Mouse (Mus musculus): ENCODE results near the gene Capn7. TPM values are rescaled to one million over a fixed set of nuclear protein-coding genes. Genes with fewer than 3 reads are reported as not detected.
A peak's percentile ranks its signal among the peaks of the same experiment; 100 is the strongest.

Gene Capn7
- polyA plus RNA-seq, 1 experiment from 2014 or later = 90.6 TPM

- H3K9ac ChIP-seq = no peak overlapping the region
- H3K4me3 ChIP-seq (replicated peaks; ENCODE audit: low read length) = no peak overlapping the region
- no peaks in the 10 kb centered on the region for H3K27me3 ChIP-seq (ENCODE audit: control insufficient read depth, insufficient read depth, low read length)
- H3K27ac ChIP-seq = no peak overlapping the region
- no peak for DNase-seq (ENCODE audit: low spot score)
- no peaks in the 10 kb centered on the region for H3K9me3 ChIP-seq (ENCODE audit: control insufficient read depth, low read length)
- 84% methylated on average over 8 of the region's 8 CpGs for WGBS
- no peak overlapping the region for H3K4me2 ChIP-seq (replicated peaks)
- H3K36me3 ChIP-seq (replicated peaks; ENCODE audit: control insufficient read depth, insufficient read depth) = peaks cover 48% of the 10 kb centered on the region
- peaks cover 5% of the 10 kb centered on the region for H3K4me1 ChIP-seq (replicated peaks; ENCODE audit: control insufficient read depth, insufficient read depth, low read length)
- no peak for ATAC-seq (ENCODE audit: low FRiP score)
These were observed 6.8 kb downstream of the Capn7 start for GRCm38 (mm10) chr14:31343241-31343640.

GRCm38 (mm10) chr14:31345367-31345766, 8.9 kb downstream of the Capn7 start:
- ATAC-seq (ENCODE audit: low FRiP score) (no peak), DNase-seq (ENCODE audit: low spot score) (no peak)
- no peak overlapping the region for H3K27ac ChIP-seq
- H3K9me3 ChIP-seq (ENCODE audit: control insufficient read depth, low read length) = no peaks in the 10 kb centered on the region
- no peak overlapping the region for H3K4me3 ChIP-seq (replicated peaks; ENCODE audit: low read length)
- H3K36me3 ChIP-seq (replicated peaks; ENCODE audit: control insufficient read depth, insufficient read depth) = peaks cover 68% of the 10 kb centered on the region
- no peak overlapping the region for H3K9ac ChIP-seq
- WGBS = 89% methylated on average over 1 of the region's 1 CpGs
- no peaks in the 10 kb centered on the region for H3K27me3 ChIP-seq (ENCODE audit: control insufficient read depth, insufficient read depth, low read length)
- no peak overlapping the region for H3K4me2 ChIP-seq (replicated peaks)
- H3K4me1 ChIP-seq (replicated peaks; ENCODE audit: control insufficient read depth, insufficient read depth, low read length) = no peaks in the 10 kb centered on the region

- H3K27ac ChIP-seq = no peak overlapping the region
- H3K4me1 ChIP-seq (replicated peaks; ENCODE audit: control insufficient read depth, insufficient read depth, low read length) = no peaks in the 10 kb centered on the region
- no peak overlapping the region for H3K4me3 ChIP-seq (replicated peaks; ENCODE audit: low read length)
- no peak overlapping the region for H3K9ac ChIP-seq
- no peak overlapping the region for H3K4me2 ChIP-seq (replicated peaks)
- ATAC-seq (ENCODE audit: low FRiP score) (no peak), DNase-seq (ENCODE audit: low spot score) (no peak)
- H3K9me3 ChIP-seq (ENCODE audit: control insufficient read depth, low read length) = no peaks in the 10 kb centered on the region
- H3K27me3 ChIP-seq (ENCODE audit: control insufficient read depth, insufficient read depth, low read length) = no peaks in the 10 kb centered on the region
- 90% methylated on average over 2 of the region's 2 CpGs for WGBS
- H3K36me3 ChIP-seq (replicated peaks; ENCODE audit: control insufficient read depth, insufficient read depth) = peaks cover 88% of the 10 kb centered on the region
These were observed 25.8 kb downstream of the Capn7 start for GRCm38 (mm10) chr14:31362236-31362635.

- 98% methylated on average over 4 of the region's 4 CpGs for WGBS
- Histone ChIP-seq H3K9me3 (ENCODE audit: control insufficient read depth, low read length) (no peaks in the 10 kb centered on the region), H3K4me1 (replicated peaks; ENCODE audit: control insufficient read depth, insufficient read depth, low read length) (no peaks in the 10 kb centered on the region), H3K36me3 (replicated peaks; ENCODE audit: control insufficient read depth, insufficient read depth) (peaks cover 92% of the 10 kb centered on the region), H3K27me3 (ENCODE audit: control insufficient read depth, insufficient read depth, low read length) (no peaks in the 10 kb centered on the region), H3K27ac (no peak overlapping the region), H3K4me3 (replicated peaks; ENCODE audit: low read length) (no peak overlapping the region), H3K9ac (no peak overlapping the region), H3K4me2 (replicated peaks) (no peak overlapping the region)
- no peak for ATAC-seq (ENCODE audit: low FRiP score)
- no peak for DNase-seq (ENCODE audit: low spot score)
These were observed 28.2 kb downstream of the Capn7 start for GRCm38 (mm10) chr14:31364589-31364988.

GRCm38 (mm10) chr14:31365350-31365749, 28.9 kb downstream of the Capn7 start:
- ATAC-seq (ENCODE audit: low FRiP score) = no peak
- Histone ChIP-seq H3K4me2 (replicated peaks) (no peak overlapping the region), H3K4me1 (replicated peaks; ENCODE audit: control insufficient read depth, insufficient read depth, low read length) (no peaks in the 10 kb centered on the region), H3K9ac (no peak overlapping the region), H3K36me3 (replicated peaks; ENCODE audit: control insufficient read depth, insufficient read depth) (peaks cover 94% of the 10 kb centered on the region), H3K27me3 (ENCODE audit: control insufficient read depth, insufficient read depth, low read length) (no peaks in the 10 kb centered on the region), H3K4me3 (replicated peaks; ENCODE audit: low read length) (no peak overlapping the region), H3K27ac (no peak overlapping the region), H3K9me3 (ENCODE audit: control insufficient read depth, low read length) (no peaks in the 10 kb centered on the region)
- DNase-seq (ENCODE audit: low spot score) = peak; percentile 73

GRCm38 (mm10) chr14:31367951-31368350, 31.5 kb downstream of the Capn7 start:
- Histone ChIP-seq H3K4me2 (replicated peaks) (no peak overlapping the region), H3K4me3 (replicated peaks; ENCODE audit: low read length) (no peak overlapping the region), H3K9me3 (ENCODE audit: control insufficient read depth, low read length) (no peaks in the 10 kb centered on the region), H3K27ac (no peak overlapping the region), H3K9ac (no peak overlapping the region), H3K4me1 (replicated peaks; ENCODE audit: control insufficient read depth, insufficient read depth, low read length) (no peaks in the 10 kb centered on the region), H3K27me3 (ENCODE audit: control insufficient read depth, insufficient read depth, low read length) (no peaks in the 10 kb centered on the region), H3K36me3 (replicated peaks; ENCODE audit: control insufficient read depth, insufficient read depth) (peaks cover 92% of the 10 kb centered on the region)
- 93% methylated on average over 7 of the region's 7 CpGs for WGBS
- no peak for ATAC-seq (ENCODE audit: low FRiP score)
- DNase-seq (ENCODE audit: low spot score) = no peak

- ATAC-seq (ENCODE audit: low FRiP score) = no peak
- H3K4me2 ChIP-seq (replicated peaks) = no peak overlapping the region
- no peak for DNase-seq (ENCODE audit: low spot score)
These were observed 32.9 kb downstream of the Capn7 start for GRCm38 (mm10) chr14:31369377-31369776.

GRCm38 (mm10) chr14:31374390-31374789, 38.0 kb downstream of the Capn7 start:
- H3K4me3 ChIP-seq (replicated peaks; ENCODE audit: low read length) = no peak overlapping the region
- 93% methylated on average over 6 of the region's 6 CpGs for WGBS
- ATAC-seq (ENCODE audit: low FRiP score) = no peak
- H3K4me1 ChIP-seq (replicated peaks; ENCODE audit: control insufficient read depth, insufficient read depth, low read length) = no peaks in the 10 kb centered on the region
- H3K9me3 ChIP-seq (ENCODE audit: control insufficient read depth, low read length) = no peaks in the 10 kb centered on the region
- no peak overlapping the region for H3K27ac ChIP-seq
- no peak for DNase-seq (ENCODE audit: low spot score)
- no peaks in the 10 kb centered on the region for H3K27me3 ChIP-seq (ENCODE audit: control insufficient read depth, insufficient read depth, low read length)
- no peak overlapping the region for H3K4me2 ChIP-seq (replicated peaks)
- H3K9ac ChIP-seq = no peak overlapping the region
- H3K36me3 ChIP-seq (replicated peaks; ENCODE audit: control insufficient read depth, insufficient read depth) = peaks cover 97% of the 10 kb centered on the region

More at GRCm38 (mm10) chr14:31369377-31369776, 32.9 kb downstream of the Capn7 start:
- 93% methylated on average over 3 of the region's 3 CpGs for WGBS
- Histone ChIP-seq H3K9me3 (ENCODE audit: control insufficient read depth, low read length) (no peaks in the 10 kb centered on the region), H3K27me3 (ENCODE audit: control insufficient read depth, insufficient read depth, low read length) (no peaks in the 10 kb centered on the region), H3K9ac (no peak overlapping the region), H3K27ac (no peak overlapping the region), H3K4me3 (replicated peaks; ENCODE audit: low read length) (no peak overlapping the region), H3K36me3 (replicated peaks; ENCODE audit: control insufficient read depth, insufficient read depth) (peaks cover 92% of the 10 kb centered on the region), H3K4me1 (replicated peaks; ENCODE audit: control insufficient read depth, insufficient read depth, low read length) (no peaks in the 10 kb centered on the region)

- Histone ChIP-seq H3K36me3 (replicated peaks; ENCODE audit: control insufficient read depth, insufficient read depth) (peaks cover 79% of the 10 kb centered on the region), H3K27me3 (ENCODE audit: control insufficient read depth, insufficient read depth, low read length) (no peaks in the 10 kb centered on the region), H3K4me3 (replicated peaks; ENCODE audit: low read length) (no peak overlapping the region), H3K9me3 (ENCODE audit: control insufficient read depth, low read length) (no peaks in the 10 kb centered on the region), H3K4me1 (replicated peaks; ENCODE audit: control insufficient read depth, insufficient read depth, low read length) (no peaks in the 10 kb centered on the region), H3K27ac (no peak overlapping the region), H3K4me2 (replicated peaks) (no peak overlapping the region), H3K9ac (no peak overlapping the region)
- ATAC-seq (ENCODE audit: low FRiP score) = no peak
- WGBS = 81% methylated on average over 3 of the region's 3 CpGs
- DNase-seq (ENCODE audit: low spot score) = no peak
These were observed 39.9 kb downstream of the Capn7 start for GRCm38 (mm10) chr14:31376331-31376730.

GRCm38 (mm10) chr14:31382276-31382675, 45.8 kb downstream of the Capn7 start:
- Histone ChIP-seq H3K27ac (no peak overlapping the region), H3K27me3 (ENCODE audit: control insufficient read depth, insufficient read depth, low read length) (no peaks in the 10 kb centered on the region), H3K9me3 (ENCODE audit: control insufficient read depth, low read length) (no peaks in the 10 kb centered on the region), H3K4me3 (replicated peaks; ENCODE audit: low read length) (no peak overlapping the region), H3K9ac (no peak overlapping the region), H3K4me1 (replicated peaks; ENCODE audit: control insufficient read depth, insufficient read depth, low read length) (peaks cover 12% of the 10 kb centered on the region), H3K36me3 (replicated peaks; ENCODE audit: control insufficient read depth, insufficient read depth) (peaks cover 38% of the 10 kb centered on the region), H3K4me2 (replicated peaks) (no peak overlapping the region)
- no peak for DNase-seq (ENCODE audit: low spot score)
- 85% methylated on average over 8 of the region's 8 CpGs for WGBS
- no peak for ATAC-seq (ENCODE audit: low FRiP score)

All from hindbrain, embryonic 14.5 days (tissue).